Mouse (Mus musculus) lung, postnatal 4 days (tissue): Measurements from ENCODE around the gene Atxn2.

Experiments used
- DNase-seq, 2 experiments: peaks; one replicate each; pipeline ENCODE4 v3.0.0; 2021

Gene Atxn2

DNA sequence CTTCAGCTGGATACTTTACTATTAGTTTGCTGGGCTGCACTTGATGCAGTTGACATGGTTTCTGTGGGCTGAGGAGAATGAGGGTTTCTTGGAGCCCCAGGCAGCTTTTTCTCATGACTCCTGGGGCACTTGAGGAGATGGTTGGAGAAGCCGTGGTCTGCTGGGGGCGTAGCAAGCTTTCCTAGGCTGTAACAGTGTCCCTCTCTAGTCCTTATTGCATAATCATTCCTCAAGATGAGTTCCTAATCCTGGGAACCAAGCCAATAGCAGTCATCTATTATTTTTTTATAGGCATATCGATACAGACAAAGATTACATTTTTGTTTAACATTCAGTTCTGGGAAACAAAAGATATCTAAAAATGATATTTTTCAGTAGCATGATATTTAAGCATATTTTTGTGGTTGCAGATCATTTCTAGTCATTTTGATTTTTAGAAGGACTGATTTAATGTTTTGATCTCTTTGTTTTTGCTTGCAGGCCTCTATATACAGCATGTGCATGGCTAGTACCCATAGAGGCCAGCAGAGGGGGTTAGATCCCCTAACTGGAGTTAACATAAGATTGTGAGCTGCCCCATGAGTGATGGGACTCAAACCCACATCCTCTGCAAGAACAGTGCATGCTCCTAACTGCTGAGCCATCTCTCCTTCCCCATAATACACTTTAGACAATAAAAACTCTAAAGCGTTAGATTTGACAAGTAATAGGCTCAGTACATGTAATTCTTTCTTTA is 55.1 kb downstream of the Atxn2 start:
- no peak for DNase-seq

DNA sequence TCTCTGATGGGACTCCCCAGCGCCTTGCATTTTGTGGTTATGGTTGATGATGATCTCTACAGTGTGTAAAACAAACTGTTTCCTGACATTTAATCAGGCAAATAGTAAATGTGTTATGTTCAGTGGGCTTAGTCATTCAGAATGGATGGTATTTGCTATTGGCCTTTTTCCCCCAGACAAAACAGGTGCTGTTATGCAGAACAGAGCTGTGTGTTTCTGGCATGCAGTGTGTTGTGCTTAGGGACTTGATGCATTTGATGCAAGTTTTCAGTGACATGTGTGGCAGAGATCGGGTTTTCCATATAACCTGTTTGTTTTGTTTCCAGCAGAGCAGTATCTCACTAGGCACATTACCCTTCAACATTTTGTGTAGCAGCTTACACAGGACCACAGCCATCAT is 56.4 kb downstream of the Atxn2 start:
- no peak for DNase-seq

DNA sequence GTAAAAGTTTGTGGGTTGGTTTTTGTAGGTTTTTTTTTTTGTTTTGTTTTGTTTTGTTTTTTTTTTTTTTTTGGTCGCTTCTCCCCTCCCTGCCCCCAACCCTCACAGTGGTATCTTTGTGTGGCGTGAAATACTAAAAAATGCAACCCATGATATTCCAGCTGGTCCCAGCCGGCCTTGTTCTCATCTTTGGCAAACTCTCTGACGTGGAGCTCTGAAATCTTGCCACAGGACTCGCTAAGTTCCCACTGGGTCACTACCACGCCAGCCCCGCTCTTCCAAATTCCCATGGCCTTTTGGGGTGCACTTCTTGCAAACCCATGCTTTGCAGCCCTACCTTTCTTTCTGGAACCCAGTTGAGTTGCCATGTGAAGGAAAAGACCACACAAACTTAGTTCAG is 58.7 kb downstream of the Atxn2 start:
- DNase-seq: peak; percentile 36 to 70

DNA sequence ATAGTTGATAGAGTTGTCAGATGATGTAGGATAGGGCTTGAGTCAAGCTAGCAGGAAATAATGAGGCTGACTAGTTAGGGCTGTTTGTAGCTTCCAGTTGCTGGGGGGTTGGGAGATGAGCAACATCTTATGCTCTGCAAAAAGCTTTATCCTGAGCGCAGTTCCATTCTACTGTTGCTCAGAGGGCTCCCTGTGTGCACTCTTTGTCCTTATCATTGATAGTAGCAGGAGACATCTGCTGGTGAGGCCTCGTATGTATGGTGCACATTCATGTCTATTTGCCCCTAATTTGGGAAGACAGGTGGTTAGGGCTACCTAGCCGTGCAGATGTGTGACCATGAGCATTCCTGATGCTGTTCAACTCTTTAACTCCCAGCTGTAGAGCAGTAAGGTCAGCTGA is 60.5 kb downstream of the Atxn2 start:
- DNase-seq: no peak

DNA sequence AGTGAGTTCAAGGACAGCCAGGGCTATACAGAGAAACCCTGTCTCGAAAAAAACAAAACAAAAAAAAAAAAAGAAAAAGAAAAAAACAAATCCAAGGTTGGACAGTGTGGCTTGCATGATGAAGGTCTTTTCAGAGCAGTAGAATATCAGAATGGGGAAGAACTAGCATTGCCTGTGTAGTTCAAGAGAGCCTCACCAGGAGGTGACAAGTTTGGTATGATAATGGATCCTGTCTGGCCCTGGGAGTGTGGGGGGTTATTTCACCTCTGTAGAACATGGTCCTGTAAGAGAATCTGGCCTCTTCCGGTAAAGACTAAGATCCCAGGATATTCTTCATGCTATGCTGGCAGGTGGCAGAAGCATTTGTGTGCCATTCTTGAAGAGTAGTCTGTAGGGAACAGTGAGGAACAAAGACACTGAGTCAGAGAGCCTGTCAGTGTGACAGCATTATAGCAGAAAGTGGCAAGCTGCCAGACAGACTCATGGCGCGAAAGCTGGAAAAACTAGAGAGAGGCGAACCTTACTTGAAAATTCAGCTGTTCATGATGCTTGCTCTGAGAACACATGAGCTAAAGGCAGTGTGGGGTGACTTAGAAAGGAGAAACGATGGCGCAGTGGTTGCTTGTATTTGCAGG is 67.5 kb downstream of the Atxn2 start:
- DNase-seq: no peak

DNA sequence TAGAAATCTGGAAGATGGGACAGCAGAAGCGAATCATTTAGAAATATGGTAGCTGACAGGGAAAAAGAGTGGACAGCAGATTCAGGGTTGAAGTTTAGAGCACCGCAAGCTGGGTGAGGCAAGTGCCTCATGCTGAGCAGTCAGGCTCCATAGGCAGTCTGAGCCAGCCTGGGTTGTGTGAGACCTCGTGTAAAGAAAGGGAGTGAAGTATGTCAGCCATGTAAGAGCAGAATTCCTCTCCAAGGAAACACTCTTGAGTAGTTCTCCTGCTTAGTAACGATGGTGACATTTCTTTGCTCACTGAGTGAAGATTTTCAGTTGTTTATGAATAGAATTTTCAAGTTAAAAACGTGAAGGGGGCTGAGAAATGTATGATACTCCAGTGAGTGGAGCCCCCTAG is 69.0 kb downstream of the Atxn2 start:
- DNase-seq: no peak

DNA sequence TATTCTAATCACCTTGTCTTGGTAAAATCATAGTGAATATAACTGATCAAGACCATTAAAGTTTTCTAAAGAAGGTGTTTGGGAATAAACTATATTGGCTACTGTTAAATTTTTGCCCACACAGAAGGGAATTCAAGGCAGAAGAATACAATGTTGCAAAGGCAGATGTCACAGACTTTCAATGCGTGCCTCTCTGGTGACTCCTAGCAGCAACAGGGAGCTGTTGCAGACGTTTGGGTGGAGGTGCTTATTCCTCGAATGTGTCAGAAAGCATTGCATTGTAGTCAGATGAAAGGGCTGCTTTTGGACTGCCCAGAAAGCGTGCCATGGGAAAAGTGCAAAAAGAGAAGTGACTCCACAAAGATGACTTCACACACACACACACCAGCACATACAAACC is 71.3 kb downstream of the Atxn2 start:
- DNase-seq: no peak

DNA sequence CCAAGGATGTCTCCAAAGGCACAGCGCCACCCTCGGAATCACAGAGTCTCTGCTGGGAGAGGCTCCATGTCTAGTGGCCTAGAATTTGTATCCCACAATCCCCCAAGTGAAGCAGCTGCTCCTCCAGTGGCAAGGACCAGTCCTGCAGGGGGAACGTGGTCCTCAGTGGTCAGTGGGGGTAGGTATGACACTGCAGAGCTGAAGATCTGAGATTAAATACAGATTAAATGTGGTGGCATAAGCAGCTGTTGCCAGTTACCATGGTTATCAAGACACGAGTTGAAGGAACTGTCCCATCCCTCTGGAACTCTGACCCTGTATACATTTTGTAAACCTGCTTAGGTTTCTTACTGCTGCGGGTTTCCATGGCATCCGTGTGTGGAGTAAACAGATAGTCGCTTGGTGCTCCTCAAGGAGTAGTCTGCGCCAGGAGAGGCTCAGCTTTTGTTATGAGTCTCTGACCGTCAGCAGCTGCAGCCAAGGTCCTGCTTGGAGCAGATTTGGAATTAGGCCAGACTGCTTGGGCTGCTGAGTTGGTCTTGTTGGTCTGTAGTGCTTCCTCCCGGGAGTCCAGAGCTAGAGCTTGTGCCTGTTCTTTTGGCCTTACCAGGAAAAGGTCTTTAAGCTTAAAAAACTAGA is 72.8 kb downstream of the Atxn2 start:
- DNase-seq: peak; percentile 29 to 64

DNA sequence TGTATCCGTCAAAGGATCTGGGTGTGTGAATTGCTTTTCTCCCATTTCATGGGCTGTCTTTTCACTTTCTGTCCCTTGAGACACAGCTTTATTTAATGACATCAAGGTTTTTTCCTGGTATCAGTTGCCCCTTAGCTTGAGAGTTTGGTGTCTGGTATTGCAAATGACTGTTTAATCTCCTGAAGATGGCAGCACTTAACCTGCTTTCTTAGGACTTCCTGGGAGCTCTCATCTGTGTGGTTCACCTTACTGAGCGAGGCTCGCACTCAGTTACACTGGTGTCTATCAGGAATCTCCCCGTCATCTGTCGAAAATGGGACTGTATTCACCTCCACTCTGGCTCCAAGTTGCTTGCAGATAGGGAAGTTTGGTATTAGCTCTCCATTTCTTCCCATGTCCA is 79.9 kb downstream of the Atxn2 start:
- DNase-seq: no peak

DNA sequence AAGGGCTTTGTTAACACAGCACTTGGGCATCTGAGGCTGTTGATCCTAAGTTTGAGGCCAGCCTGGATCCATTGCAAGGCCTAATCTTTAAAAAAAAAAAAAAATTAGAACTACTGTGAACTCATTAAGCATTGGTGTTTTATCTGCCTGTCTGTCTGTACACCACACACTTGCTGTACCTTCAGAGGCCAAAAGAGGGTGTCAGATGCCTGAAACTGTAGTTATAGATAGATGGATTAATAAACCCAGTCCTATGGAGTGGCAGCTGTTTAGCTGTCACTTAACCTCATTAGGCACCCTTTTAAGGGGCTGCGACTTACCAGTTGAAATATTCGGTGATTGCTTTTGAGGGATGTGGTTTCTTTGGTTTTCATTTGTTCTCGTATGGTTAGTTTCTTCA is 84.7 kb downstream of the Atxn2 start:
- DNase-seq: no peak

DNA sequence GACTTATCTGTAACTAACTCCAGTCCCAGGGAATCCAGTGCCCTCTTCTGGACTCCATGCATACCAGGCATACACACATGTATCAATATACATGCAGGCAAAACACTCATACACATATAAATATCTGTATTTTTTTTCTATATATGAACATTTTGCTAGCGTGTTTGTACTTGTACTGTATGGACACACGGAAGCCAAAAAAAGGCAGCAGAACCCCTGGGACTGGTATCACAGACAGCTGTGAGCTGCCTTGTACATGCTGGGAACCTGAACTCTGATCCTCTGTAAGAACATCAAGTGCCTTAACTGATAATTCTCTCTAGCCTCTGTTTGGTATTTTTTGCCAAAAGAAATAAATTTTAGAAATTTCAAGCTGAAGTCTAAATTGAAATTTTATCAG is 87.3 kb downstream of the Atxn2 start:
- DNase-seq: no peak

DNA sequence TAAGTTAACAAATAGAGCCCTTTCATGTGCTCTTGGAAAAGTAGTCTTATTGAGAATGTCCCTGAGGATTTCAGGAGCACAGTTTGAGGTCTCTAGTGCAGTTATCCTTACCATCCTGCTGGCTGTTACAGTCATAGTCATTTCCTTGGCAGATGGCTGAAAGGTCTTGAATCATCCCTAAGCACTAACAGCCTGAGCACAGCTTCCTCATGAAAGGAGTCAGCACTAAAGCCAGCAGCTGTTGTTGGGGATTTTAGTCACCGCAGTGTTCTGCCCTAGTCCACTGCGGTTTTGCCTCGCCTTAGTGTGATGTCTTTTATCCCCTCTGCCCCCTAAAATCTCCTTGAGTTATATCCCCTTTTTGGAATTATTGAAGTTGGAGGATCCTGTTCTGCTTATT is 96.0 kb downstream of the Atxn2 start:
- no peak for DNase-seq

DNA sequence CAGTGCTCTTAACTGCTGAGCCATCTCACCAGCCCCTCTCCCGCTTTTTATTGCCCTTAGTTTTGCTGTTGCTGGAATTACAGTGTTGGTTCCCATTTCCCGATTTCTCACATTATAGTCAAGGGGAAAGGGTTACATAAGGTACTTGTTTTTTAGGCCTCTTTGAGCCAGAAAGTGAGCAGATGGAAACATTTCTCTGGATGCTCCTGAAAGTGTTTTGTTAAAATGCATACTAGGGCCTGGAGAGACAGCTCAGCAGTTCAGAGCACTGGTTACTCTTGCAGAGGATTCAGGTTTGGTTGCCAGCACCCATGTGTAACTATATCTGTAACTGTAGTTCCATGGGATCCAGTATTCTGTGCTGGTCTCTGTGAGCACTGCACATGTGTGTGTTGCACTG is 97.1 kb downstream of the Atxn2 start:
- no peak for DNase-seq

DNA sequence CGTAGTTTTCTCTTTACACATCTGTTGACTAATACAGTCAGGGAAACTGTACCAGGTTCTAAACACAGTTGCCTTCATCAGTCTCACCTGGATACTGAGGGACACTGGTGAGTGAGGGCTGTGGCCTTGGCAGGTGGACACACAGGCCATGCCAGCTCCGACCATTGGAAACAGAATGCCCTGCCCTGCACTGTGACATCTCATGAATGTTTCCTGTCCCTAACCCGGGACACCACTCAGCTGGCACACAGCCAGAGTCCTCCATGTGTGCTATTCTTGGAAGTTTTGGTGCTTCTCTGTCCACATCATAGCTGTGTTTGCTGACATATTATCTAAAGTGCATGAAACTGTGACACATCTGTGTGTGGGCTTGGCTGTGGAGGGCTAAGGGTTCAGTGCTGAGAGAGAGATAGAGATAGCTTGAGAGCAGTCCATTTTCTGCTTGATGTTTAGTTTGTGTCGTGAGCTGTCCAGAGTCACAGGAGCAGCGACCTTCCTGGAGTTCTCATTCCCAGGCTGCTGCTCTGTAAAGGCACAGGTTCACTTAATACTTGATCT is 98.6 kb downstream of the Atxn2 start:
- peak; percentile 46 to 60 for DNase-seq

DNA sequence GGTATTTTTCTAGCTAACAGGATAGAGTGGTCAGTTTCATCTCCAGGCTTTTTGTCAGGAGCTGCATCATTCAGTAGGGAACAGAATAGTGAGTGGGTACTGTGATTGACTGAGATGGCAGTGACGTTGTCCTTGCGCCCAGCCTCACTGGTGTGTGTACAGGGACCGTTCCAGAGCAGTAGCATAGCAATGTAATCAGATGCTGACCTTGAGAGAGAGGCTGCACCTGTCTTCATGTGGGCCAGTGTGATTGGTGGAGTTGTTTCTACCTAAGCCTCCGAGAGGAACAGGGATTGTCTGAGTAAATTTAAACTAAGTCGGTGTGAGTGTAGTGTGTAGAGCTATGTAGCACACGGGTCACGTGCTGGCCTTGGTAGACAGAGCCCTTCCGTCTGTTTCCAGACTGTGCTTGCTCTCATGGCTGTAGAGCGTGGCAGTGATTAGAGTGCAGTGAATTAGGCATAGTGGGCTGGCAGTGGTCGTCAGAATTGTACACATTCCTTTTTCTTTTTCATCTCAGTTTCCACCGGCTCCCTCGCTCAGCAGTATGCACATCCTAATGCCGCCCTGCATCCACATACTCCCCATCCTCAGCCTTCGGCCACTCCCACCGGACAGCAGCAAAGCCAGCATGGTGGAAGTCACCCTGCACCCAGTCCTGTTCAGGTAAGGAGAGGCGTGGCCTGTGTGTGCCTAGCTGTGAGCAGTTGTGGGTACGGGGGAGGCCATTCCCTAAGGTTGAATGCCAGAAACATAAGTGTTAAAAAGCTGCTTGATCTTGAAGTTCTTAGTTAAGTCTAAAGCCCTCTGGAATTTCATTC is 99.4 kb downstream of the Atxn2 start:
- no peak for DNase-seq

DNA sequence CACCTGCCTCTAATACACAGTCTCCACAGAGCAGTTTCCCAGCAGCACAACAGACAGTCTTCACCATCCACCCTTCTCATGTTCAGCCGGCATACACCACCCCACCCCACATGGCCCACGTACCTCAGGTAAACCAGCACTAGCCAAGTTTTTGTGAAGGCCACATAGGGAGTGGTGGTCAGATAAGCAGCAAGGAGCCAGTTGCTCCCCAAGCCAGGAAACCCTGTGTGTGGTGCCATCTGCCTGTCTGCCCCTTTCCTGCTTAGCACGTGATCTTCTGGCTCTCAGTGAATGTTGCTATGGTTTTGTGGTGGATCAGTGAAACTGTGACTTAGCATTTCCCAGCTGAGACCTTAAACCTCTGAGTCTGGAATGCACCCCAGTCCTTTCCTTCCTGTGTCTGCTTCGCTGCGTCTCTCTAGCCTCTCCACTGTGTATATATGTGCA is 100.4 kb downstream of the Atxn2 start:
- no peak for DNase-seq

DNA sequence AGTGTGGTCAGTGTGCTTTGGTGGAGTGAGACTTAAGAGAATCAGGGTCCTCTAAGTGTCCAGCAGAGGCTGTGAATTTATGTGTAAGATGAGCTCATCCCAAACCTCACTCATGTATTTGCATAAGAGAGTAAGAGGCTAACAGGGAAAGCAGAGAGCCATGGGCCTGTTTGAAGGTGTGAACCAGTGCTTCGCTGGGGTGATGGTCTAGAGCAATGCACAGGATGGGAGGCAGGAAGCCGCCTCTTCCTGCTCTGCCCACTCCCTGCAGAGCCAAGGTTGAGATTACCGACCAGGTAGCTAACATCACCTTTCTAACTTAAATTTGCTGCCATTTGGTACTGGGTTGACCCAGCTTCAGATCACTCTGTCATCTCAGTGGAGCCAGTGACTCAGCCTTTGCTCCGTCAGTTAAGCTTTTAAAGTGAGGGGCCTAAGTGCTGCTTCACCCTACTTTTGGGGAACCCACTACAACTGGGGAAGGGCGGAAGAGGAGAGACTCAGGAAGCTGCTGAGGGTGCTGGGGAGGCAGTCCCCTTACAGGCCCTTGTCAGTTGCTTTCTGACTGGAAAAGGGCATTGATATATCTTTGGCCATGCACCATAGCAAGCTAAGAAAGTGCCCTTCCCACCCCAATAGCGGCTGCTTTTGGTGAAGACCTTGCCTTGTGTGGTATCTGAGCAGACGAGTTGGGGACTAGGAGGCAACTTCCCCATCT is 101.5 kb downstream of the Atxn2 start:
- DNase-seq: no peak

DNA sequence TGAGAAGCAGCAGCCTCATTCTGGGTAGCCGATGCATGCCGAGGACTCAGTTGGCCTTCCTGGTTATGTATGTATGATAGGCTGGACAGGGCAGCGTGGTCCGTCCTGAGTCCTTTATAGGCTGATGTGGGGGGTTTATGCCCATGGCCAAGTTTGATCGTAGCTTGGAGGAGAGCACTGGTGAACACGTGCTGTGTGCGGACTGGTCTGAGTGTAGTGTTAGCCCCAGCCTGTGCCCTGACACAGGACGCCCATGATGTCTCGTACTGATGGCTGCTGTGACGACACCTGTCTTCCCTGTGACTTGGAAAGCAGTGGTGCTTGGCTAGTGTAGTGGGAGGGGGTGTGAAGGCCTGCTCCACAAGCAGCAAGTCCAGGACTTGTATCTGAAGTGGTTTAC is 102.6 kb downstream of the Atxn2 start:
- no peak for DNase-seq

DNA sequence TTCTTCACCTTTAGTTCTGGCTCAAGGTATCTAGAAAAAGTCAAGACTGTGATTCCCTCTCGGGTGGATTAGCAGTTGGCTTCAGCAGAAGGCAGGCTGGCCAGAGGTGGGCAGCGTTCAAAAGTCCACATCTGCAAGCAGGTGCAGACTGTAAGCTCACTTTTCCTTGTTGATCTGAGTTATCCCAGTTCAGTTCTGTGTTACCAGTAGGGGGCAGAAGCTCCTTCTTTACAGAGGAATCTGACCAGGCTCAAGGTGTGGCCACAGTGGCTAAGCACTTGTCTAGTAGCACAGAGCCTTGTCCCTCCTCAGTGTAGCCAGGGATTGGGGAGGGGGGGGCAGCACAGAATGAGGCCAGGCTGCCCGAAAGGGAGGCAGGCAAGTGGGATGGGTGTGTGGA is 103.9 kb downstream of the Atxn2 start:
- DNase-seq: peak in 1 of 2 experiments; percentile 79

DNA sequence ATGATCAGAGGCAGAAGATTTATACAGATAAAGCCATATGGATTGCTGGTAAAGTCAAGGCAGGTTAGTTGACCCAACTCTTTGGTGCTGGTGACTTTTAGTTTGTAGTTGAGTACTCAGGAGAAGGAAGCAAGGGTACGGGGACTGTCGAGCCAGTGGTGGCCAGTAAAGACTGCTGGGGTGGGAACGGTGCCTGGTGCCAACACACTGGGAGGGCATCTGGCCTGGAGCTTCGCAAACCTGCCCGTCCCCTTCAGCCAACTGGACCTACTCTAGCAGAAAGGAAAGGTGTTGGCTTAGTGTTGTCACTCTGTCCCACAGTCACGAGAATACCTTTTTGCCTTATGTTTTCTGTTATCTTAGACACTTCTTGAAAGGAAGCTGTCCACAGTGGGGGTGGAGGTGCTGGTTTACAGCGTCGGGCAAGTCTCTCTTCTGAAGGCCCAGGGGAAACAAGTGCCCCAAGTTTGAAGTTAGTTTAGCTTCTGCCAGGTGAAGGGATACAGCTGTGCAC is 104.8 kb downstream of the Atxn2 start:
- peak in 1 of 2 experiments; percentile 17 for DNase-seq

DNA sequence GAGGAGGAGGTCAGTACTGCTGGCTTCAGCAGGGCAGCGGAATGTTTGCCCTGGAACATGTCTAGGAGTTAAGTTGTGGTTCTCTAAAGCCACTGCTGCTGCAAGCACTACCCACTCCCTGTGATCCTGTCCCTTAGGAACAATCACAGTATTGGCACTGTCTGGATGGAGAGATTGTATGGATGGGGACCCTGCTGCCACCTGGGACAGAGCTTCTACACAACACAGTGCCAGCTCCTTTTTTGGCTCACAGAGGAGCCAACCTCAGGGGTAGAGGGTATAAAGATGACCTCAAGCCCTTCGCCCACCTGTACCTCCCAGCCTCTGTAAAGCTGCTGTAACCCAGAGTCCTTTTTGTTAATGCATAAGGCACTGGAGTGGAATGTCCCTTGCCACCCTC is 105.5 kb downstream of the Atxn2 start:
- no peak for DNase-seq

DNA sequence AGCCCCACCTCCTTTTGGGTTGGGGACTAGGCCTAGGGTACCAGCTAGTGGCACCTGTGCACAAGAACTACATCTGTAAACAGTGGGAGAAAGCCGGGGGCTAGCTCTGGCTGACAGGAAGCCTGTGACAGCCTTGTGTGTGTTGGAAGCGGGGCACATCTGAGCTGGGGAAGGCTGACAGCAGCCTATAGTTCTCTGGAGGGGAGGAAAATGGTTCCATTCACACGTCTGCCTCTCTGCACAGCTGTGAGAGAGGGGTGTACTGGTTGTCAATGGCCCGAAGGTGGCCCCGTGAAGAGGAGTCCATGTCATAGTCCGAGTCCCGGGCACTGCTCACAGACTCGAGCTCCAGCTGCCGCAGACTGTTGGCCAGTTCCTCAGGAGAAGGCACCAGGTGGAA is 106.4 kb downstream of the Atxn2 start:
- peak in 1 of 2 experiments; percentile 20 for DNase-seq
